Mouse (Mus musculus) hematopoietic stem cell, adult 5-6 weeks (primary cell): ENCODE results near the gene Mpp2. TPM values are rescaled to one million over a fixed set of nuclear protein-coding genes. Genes with fewer than 3 reads are reported as not detected.

Experiments
- ATAC-seq, 2 experiments: fragments of 125-278 bp in 1 of 2; replicated peaks in 1 of 2; 2 replicates each; pipeline ENCODE4 v1.8.0; 2016 to 2017; ENCODE audit warnings: inconsistent platforms in 2 of 2, mild to moderate bottlenecking in 2 of 2, moderate number of reproducible peaks in 2 of 2, low read depth in 1 of 2, moderate TSS enrichment in 1 of 2; ENCODE audit not compliant: low FRiP score in 2 of 2, poor library complexity in 2 of 2, severe bottlenecking in 2 of 2, insufficient read depth in 1 of 2, low TSS enrichment in 1 of 2
- total RNA-seq: library from RNA; stranded (forward); fragments of 172-1452, 232-1000 nt; gene quantifications from 2 replicates; pipeline ENCODE4 v1.2.3, GENCODE M21; 2017

Gene Mpp2
- total RNA-seq, result 0.13 and 4.1 TPM in 2 replicates

DNA sequence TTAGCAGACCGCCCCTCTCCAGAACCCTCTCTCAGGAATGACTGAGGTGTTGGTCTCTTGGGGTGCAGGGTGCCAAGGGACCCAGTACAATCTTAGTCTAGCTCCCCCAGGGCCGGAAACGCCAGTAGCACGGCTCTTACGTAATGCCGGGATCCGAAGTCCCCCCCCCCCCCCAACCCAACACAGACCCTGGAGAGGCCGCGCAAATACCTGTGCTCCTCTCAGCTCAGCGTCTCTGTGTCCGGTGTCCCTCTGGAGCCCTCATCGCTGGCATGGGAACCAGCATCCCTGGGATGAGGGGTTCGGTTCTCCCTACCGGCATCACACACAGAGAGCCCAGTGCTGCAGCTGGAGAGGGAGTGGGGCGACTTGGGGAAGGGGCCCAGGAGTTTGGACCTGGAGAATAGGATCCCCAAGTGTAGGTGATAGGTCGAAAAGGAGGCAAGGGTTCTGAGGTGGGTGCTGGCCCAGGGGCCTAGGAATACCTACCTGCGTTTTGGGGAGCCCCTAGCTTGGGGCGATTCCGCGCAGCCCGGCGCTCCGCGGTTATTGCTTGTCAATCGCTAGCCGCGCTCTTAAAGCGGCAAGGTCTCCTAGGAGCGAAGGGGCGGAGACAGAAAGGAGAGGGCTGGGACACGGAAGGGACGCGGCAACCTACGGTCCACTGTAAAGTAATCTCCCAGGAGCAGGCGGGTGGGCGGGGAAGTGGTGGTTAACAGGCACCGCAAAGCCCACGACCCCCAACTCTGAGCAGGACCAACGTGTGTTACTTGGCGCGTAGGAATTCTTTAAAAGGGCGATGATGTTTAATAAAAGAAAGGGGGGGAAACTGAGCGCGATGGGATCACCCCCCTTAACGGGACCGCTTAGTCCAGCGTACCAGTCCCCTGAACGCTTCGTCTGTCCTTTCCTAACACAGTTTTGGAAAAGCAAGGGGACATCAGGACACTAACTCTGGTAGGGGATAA, at the start of gene Mpp2:
Mpp2 (minus strand) TSS at position 585 of the 968 bp plus-strand sequence.
- peak in 1 of 2 experiments; percentile 46; a peak in 3 of 4 replicates for ATAC-seq

GRCm38 (mm10) chr11:102137625-102138446, 49.5 kb upstream of the Mpp2 start:
- peak in 1 of 2 experiments; percentile 61; a peak in 2 of 4 replicates for ATAC-seq

- ATAC-seq, result no peak
Observed at GRCm38 (mm10) chr11:102134516-102134915, 46.2 kb upstream of the Mpp2 start.

DNA sequence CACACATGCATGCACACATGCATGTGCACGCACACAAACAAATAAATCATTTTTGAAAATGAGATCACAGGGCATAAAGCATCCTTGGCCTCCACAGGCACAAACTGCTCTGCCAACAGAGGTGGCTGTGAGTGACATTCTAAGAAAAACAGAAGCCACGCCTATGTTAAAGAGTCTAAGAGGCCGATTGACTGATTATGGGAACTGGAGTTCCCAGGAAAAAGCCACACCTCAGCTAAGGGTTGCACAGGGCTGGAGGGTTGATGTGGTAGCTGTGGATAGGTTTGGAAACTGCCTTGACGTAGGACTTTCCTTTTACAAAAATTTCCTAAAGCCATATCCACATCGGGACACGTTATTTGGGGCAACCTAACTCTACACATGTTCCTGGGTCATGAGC, 29.1 kb upstream of the Mpp2 start:
- no peak for ATAC-seq

- no peak for ATAC-seq
Observed at GRCm38 (mm10) chr11:102116241-102116640, 27.9 kb upstream of the Mpp2 start.

DNA sequence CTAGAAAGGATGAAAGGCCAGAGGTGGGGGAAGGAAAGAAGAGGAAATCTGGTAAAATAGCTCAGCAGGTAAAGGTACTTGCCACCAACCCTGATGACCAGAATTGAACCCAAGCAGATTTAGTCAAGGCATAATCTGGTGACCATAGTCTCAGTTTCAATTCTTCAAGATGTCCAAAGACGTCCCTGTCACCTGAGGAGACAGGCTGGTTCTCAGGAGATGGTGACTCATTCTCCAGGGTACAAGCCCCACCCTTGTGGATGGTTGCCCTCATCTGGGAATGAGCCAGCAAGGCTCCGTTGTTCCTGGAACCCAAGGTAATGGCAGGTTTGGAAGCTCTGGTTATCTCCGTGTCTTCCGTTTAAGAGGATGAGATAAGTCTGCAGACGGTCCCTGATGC, 23.3 kb upstream of the Mpp2 start:
- no peak for ATAC-seq

GRCm38 (mm10) chr11:102107732-102108131, 19.4 kb upstream of the Mpp2 start, which contains the start of gene Pyy:
Gene Pyy (minus strand): TSS chr11:102107832.
- no peak for ATAC-seq

GRCm38 (mm10) chr11:102106911-102107310, 18.6 kb upstream of the Mpp2 start:
- no peak for ATAC-seq

DNA sequence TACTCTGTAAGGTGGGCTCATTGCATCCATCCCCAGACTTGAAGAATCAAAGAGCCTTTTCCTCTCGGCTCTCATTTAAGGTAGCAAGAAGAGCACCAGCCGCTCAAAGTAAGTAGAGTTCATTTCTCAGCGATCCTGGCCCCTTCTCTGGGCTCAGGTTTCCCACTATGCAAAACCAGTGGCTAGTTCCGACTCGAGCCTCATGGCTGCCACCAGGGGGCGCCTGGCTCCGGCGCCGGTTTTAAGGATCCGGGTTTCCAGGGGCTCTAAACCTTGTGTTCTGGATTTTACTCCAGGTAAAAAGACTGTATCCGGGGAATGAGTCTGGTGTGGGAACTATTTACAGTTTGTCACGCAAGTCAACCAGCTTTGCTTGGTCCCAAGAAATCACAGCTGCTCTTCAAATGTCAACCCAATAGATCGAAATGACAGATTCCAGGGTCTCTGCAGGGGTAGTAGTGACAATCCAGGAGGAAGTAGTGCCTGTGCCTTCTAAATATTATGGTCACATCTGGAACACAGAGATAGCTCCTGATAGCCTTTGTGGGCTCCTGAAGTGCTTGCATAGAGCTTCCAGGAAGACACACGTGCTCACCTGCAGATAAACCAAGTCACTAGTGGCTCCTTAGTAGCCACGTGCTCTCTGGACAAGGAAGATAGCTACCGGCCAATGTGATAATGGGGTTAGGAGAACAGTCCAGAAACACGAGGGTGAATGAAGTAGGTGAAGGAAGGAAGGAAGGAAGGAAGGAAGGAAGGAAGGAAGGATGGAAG, 14.4 kb upstream of the Mpp2 start:
- peak; percentile 40 to 74; a peak in 3 of 4 replicates for ATAC-seq

DNA sequence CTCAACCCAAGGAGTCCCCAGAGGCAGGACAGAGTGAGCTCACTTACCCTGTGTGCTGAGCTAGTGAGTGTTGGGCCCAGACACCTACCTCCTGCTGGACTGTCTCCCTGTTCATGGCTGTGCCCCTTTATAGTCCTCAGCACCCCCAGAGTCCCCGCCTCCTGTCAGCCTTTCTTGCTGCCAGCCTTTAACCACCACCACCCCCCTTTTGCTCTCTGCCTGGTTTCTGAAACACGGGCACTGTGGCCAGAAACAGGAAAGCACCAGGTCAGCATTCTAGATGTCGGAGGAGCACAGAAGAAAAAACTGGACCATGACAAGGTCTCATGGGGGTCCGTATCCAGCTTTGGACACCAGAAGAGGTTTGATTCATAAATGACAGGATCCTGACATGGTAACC, 12.9 kb upstream of the Mpp2 start, which contains the start of gene Ppy:
Ppy (minus strand) TSS at position 101 of the 400 bp plus-strand sequence.
- no peak for ATAC-seq

GRCm38 (mm10) chr11:102096887-102097391, 8.6 kb upstream of the Mpp2 start:
- ATAC-seq, result peak; percentile 62 to 69; a peak in 3 of 4 replicates

DNA sequence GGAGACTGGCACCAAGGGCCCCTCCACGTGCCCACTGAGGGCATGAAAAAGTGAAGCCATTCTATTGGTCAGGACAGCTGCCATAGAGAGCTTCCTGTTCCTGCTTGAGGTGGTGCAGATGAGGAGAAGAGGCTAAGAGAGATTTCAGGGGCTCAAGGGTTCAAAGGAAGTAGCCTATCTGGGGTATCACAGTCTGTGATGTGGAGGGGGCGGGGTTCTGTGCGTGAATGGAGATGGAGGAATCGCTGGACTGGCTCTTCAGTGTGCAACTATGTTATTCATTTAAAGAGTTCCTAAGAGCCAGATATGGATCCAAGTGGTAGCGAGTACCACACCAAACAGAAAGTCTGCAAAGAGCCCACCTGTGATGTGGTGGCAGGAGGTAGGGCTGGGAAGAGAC, 8.1 kb upstream of the Mpp2 start:
- ATAC-seq, result no peak

- no peak for ATAC-seq
Observed at GRCm38 (mm10) chr11:102095676-102096075, 7.4 kb upstream of the Mpp2 start.

DNA sequence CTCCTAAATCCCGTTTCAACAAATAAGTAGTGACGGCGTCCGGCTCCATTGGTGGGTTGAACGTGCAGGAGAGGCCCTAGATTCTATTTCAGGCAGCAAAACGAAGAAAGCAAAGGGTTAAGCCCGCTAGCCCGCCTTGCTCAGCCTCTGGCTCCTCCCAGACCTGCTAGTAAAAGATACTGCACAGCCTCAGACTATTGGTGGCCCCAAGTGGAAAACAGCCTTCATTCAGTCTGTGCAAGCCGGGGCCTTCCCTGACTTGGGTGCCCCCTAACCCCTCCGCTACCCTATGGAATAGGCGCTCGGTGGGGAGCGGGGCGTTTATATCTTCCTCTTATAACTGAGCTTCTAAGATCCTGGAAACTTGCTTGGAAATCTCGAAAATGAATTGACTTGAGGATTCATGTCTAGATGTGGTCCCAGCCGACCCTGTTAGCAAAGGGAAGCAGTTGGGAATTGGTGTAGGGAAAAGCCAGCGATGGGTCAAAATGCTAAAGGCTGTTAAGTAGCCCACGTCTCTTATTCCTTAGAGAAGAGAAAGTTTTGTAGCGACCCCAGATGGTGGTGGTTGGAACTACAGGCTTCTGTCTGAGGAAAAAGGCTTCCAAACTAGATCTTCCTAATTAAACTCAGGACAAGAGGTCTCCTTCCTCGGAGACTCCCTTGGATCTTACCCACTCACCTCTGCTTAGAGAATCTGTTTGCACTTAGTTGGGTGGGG, 933 bp upstream of the Mpp2 start:
- ATAC-seq, result peak; percentile 55 to 64

DNA sequence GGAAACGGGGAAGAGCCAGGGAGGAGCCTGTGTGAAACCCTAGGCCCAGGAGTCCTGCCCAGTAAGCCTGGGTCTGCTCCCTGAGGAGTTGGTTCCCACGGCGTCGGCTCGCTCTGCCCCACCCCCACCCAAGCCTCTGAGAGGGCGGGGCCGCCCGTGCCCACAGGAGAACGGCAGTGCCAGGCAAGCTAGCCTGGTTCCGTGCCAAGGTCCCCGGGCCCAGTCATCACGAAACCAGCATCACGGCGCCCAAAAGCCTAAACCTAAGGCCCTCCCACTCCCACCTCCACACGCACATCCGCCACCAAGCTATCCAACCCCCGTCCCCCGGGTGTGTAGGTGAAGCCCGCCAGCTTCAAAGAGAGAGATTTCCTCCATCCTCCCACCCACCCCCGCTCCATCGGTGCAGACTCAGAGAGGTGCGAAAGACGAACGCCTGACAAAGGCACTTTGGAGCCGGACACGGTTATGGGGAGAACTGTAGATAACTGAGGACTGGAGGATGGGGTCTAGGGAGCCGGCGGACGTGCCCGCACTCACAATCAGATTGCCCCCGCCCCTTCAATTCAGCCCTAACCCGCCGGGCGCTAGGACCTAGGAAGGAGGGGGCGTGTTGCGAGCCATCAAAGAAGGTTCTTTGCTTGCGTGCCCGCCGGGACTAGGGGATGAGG, 1.1 kb downstream of the Mpp2 start:
- ATAC-seq, result peak; percentile 28 to 36; a peak in 2 of 4 replicates

GRCm38 (mm10) chr11:102086331-102086730, 2.0 kb downstream of the Mpp2 start:
- ATAC-seq, result no peak; a peak in 1 of 4 replicates
